Mouse (Mus musculus) embryo, embryonic 11 days (tissue): ENCODE measurements around the gene Vamp2.

Experiments
- DNase-seq: peaks from one replicate; pipeline ENCODE4 v3.0.0-alpha.2; 2015

Gene Vamp2

DNA sequence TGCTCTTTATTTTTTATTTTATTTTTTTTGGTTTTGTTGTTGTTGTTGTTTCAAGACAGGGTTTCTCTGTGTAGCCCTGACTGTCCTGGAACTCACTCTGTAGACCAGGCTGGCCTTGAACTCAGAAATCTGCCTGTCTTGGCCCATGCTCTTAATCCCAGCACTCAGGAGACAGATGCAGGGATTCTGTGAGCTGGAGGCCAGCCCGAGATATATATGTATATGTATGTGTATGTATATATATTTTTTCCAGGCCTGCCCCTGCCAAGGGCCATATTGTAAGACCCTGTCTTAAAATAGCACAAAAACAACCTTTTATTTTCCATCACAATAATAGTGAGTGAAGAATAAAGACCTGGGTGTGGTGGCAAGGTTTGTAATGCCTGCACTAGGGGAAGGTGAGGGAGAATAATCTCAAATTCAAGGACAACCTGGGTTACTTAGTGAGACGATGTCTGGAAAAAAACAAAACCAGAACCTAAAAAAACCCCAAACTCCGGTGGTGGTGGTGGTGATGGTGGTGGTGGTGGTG lies 22.8 kb upstream of the Vamp2 start:
- DNase-seq: no peak

GRCm38 (mm10) chr11:69066163-69066861 lies 22.0 kb upstream of the Vamp2 start:
- DNase-seq: peak; percentile 49

GRCm38 (mm10) chr11:69066956-69067355 lies 21.3 kb upstream of the Vamp2 start:
- DNase-seq: peak; percentile 91

- no peak for DNase-seq
Measured at GRCm38 (mm10) chr11:69067601-69068000, 20.7 kb upstream of the Vamp2 start.

DNA sequence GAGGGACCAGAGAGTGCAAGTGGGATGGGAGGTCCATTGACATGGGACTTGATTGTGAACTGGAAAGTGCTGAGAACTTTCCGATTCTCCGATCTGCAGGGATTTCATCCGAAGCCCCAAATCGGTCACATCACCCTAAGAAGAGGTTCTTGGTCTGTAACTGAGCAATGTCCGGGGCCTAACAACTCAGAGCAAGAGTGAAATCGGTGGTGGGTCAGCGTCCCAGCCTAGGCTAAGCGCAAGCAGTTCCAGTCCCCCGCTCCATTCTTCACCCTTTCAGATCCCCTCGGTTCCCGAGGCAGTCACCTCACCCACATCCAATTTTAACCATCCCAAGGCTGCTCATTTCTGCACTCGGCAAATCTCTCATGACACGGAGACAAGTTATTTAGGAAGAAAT lies 18.2 kb upstream of the Vamp2 start:
- DNase-seq: peak; percentile 63

DNA sequence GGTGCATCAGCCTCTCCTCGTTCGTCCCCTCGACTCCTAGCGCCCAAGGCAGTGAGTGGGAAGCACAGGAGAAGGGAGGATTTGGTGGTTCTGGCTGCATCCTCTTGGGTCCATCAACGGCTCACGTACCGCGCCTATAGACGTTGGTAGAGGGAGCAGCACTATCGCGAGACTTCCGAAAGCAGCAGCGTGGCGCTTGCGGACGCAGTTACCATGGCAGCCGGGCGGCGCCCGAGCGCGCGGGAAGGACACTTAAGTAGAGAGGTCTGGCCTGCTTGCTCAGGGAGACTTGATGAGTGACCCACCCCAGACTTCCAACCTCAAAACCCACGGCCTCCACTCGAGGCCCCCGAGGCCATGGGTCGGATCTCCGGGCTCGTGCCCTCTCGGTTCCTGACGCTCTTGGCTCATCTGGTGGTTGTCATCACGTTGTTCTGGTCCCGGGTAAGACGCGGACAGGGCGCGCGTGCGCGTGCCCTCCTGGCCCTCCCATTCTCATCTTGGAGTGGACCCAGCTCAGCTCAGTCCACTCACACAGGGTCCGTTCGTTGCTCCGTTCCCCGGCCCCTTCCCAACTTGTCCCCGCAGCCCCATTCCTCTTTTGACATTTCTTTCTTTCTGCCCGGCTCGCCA lies 17.6 kb upstream of the Vamp2 start, which contains the start of gene Tmem107:
TSS of gene Tmem107 (plus strand) at position 217 of the 633 bp plus-strand sequence.
- DNase-seq: peak; percentile 97

DNA sequence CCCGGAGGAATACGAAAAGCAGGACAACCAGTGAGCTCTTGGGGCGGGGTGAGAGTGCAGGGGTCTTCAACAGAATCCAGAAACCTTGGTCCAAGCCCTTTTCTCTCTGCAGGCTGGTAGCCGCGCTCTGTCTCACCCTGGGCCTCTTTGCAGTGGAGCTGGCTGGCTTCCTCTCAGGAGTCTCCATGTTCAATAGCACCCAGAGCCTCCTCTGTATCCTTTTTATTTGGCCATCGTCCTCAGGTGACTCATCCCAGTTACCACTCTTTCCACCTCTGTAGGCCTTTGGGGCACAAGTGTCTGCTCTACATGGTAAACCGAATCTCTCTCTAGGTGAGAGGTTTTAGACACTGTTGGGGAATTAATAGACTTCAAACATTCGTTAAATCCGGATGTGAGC lies 17.0 kb upstream of the Vamp2 start:
- DNase-seq: no peak

DNA sequence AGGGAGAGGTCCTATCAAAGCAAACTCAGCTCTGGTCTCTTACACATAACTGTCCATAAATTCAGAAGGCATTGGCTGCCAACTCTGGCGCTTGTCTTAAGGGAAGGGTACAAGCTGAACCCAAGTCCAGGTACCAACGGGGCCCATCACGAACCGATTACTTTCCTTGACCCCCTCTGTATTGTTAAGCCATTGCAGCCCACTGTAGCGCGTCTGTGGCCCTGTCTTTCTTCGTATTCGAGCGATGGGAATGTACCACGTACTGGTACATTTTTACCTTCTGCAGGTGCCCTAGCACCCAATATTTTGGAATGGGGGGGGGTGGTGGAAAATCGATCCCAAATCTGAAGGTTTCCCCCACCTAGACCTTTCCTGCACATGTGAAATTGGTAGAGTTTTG lies 16.1 kb upstream of the Vamp2 start:
- DNase-seq: no peak

- no peak for DNase-seq
Measured at GRCm38 (mm10) chr11:69072666-69073064, 15.6 kb upstream of the Vamp2 start.

- DNase-seq: peak; percentile 95
Measured at GRCm38 (mm10) chr11:69073065-69073888, 15.0 kb upstream of the Vamp2 start.

GRCm38 (mm10) chr11:69073951-69074775 lies 14.1 kb upstream of the Vamp2 start:
- DNase-seq: no peak

- DNase-seq: no peak
Measured at GRCm38 (mm10) chr11:69074776-69075069, 13.6 kb upstream of the Vamp2 start.

- no peak for DNase-seq
Measured at GRCm38 (mm10) chr11:69075764-69076479, 12.4 kb upstream of the Vamp2 start.

GRCm38 (mm10) chr11:69076572-69076971 lies 11.7 kb upstream of the Vamp2 start:
- no peak for DNase-seq

- DNase-seq: no peak
Measured at GRCm38 (mm10) chr11:69077316-69077715, 11.0 kb upstream of the Vamp2 start.

DNA sequence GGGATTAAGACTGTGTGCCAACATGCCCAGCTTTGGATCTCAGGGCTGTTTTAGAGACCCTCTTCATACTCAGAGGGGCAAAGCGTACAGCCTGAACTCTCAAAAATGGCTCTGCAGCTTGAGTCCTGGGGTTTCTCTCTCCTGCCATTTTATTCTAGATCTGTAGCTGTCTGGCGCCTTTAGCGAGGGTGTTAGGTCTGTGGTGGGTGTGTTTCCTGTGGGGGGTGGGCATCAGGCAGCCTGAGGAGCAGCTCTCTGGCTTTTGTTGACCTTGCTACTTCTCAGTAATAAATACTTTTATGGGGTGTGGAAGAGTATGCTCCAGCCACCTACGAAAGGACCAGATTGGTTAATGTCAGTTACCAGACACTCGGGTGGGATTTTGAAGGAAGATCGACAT lies 10.2 kb upstream of the Vamp2 start:
- no peak for DNase-seq

- no peak for DNase-seq
Measured at GRCm38 (mm10) chr11:69078805-69079438, 9.4 kb upstream of the Vamp2 start.

DNA sequence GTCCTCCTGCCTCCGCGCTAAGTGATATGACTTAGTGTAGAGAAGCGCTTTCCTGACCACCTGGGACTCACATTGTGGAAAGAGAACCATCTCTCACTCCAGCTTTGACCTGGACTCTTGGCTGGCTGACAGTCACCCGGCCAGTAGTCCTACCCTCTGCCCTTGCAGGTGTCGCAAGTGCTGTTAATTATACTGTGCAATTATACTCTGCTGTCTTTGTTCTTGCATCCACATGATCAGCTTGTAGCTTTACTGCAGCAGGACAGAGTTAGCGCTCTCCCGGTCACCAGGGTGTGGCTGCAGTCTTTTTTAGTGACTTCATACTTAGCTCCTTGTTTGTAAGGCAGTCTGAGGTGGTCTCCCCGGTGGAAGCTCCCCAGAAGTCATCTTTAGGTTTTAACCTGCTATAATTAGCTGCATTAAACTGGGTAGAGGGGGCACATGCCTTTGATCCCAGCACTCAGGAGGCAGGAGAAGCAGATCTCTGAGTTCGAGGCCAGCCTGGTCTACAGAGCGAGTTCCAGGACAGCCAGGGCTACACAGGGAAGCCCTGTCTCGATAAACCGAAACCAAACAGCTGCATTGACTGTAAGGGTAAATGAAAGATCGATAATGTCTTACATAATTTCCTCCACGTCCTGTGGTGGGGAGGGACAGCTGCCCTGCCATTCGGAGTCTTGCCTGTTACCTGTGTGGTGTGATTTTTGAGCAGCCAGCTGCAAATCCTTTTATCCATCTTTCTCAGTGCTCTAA lies 8.0 kb upstream of the Vamp2 start:
- DNase-seq: no peak

DNA sequence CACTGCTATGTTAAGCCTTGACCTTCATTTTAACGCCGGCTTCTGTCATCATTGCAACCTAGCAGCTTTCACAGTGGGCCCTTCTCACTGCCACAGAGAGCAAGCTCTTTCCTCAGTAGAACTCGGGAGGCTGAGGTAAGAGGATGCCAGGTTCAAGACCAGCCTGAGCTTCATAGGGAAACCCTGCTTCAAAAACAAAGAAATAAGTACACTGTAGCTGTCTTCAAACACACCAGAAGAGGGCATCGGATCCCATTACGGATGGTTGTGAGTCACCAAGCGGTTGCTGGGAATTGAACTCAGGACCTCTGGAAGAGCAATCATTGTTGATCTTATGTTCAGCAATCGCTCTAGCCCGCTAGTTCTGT lies 7.5 kb upstream of the Vamp2 start:
- DNase-seq: no peak

DNA sequence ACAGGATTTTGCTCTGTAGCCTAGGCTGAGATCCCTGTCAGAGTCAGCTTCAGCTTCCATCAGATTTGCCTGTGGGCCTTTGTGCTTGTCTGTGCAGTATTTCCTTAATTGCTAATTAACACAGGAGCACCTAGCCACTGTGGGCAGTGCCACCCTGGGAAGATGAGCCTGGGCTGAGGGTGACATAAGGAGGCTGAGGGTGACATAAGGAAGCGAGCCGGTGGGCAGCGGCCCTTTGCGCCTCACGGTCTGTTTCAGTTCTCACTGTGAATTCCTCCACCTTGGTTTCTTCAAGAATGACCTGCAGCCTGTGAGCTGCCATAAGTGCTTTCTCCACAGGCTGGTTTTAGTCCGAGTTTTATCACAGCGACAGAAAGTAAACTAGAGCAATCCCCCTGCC lies 6.7 kb upstream of the Vamp2 start:
- no peak for DNase-seq

DNA sequence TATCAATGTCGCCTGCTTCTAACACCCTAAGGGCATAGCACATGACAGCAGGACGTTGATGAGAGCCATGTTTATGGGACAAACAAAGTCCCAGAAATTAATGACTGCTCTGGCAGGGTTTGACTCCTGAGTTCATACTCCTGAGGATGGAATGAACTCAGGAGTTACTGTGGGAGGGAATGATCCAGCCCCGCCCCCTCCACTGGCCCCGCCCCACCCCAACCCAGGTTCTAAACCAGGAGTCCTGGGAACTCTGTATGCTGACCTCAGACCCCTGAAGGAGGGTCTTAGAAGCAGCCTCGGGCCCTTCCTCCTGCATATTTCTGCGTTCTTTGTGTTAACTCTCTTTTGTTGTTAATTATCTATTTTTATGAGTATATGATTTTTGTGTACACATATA lies 2.7 kb upstream of the Vamp2 start:
- DNase-seq: no peak
